Mouse (Mus musculus) activated CD4-positive, CD25-positive, alpha-beta regulatory T cell, adult 9 weeks (primary cell): Measurements from ENCODE around the gene Parp11. TPM values are rescaled to one million over a fixed set of nuclear protein-coding genes. Genes with fewer than 3 reads are reported as not detected.

Source experiments
- polyA plus RNA-seq: library from polyadenylated mRNA; unstranded; fragments of 100-300 nt; shearing (Covaris generic); gene quantifications from one replicate; pipeline ENCODE4 v1.2.1, GENCODE M21; 2017

Parp11 gene
- polyA plus RNA-seq: 65.1 TPM

DNA sequence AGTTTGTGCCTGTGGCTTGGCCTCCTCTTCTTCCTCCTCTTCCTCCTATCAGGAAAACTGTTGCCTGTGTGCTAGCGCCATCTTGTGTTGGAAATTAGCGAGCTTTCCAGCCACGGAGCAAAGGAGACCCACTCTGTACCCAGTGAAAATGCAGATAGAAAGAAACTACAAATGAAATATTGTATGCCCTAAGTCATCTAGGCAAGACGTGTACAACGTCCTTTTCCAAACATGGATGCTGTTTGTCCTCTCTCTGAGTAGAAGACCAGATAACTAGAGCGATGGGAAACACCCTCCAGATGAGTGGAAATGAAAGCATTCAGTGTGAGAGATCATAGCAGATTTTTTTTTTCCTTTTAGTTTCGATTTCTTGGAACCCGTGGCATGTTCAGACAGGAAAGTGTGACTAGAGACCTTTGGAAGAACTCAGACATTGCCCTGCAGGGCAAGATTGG lies at the start of gene Parp11:
TSS of gene Parp11 (plus strand) at position 405 of the 455 bp plus-strand sequence.

Other genes starting within 250 kb of the Parp11 start
- 18.7 TPM for gene Cracr2a, start 114.5 kb downstream of the Parp11 start, polyA plus RNA-seq